Mouse (Mus musculus) megakaryocyte-erythroid progenitor cell, adult 5 weeks (primary cell): ENCODE results near the gene Vma21. TPM values are rescaled to one million over a fixed set of nuclear protein-coding genes. Genes with fewer than 3 reads are reported as not detected.

Source experiments
- polyA plus RNA-seq: library from polyadenylated mRNA; stranded (reverse); fragments of >175 nt; gene quantifications from 2 replicates; pipeline ENCODE4 v1.2.3, GENCODE M21; 2012

The Vma21 gene
- 5.3 and 7.2 TPM in 2 replicates for polyA plus RNA-seq

DNA sequence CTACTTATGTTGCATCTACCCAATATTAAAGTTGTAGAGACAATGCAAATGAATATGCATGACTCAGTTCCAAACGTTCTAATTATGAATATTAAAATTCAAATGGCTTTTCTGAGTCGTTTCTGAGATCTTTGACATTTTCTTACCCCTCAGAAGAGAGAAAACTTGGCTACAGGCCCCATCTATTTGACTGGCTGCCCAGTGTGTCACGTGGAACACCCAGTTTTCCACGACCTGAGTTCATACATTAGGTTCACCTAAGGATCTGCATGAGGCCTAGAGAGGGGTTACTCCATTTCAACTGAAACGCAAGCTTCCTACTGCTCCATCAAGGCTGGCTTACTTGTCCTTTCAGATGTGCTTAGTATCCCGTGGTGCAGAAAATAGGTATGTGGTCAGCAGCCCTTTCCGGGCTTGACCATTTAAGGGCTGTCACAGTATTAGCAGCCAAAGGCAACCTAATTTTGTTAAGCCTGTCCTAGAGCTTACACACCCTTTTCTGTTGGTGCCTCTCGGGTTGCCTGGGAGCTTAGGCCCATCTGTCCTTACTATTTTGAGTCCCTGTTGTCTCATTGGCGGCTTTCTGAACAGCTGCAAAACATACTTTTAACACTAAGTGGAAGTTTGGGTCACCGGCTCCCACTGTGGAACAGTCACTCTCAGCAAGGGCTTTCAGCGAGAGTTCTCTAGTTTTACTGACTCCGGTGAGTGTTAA, at the start of gene Vma21:
Vma21 (plus strand) TSS at position 294 of the 715 bp plus-strand sequence.

Other genes starting within 250 kb of the Vma21 start
- not detected in 2 replicates for gene Gpr50, start 152.3 kb upstream of the Vma21 start, polyA plus RNA-seq
- gene Gm1141, start 105.1 kb downstream of the Vma21 start, polyA plus RNA-seq, result 0.08 TPM in 1 of 2 replicates, not detected in the other
- gene Prrg3, start 146.7 kb downstream of the Vma21 start, polyA plus RNA-seq, result not detected in 2 replicates
- gene Fate1, start 157.1 kb downstream of the Vma21 start, polyA plus RNA-seq, result not detected in 2 replicates
- gene Cnga2, start 175.9 kb downstream of the Vma21 start, polyA plus RNA-seq, result not detected in 2 replicates